Mouse (Mus musculus) c-Kit-positive CD71-positive TER-119-negative erythroid progenitor cells, embryonic 14.5 days (primary cell): ENCODE data around the gene Polr1e.
A peak's percentile ranks its signal among the peaks of the same experiment; 100 is the strongest.
"Not testable (repeated sequence)": the region's sequence is repeated elsewhere in the genome, so short reads cannot be mapped to it uniquely, and the experiment has no call there.

Experiments
- DNase-seq: peaks from one replicate; pipeline ENCODE4 v3.0.0-alpha.2; 2013; ENCODE audit warnings: low read depth

Gene Polr1e

GRCm38 (mm10) chr4:45005452-45005851, 12.9 kb upstream of the Polr1e start:
- DNase-seq, result no peak

GRCm38 (mm10) chr4:45010806-45011415, 7.5 kb upstream of the Polr1e start:
- no peak for DNase-seq

- DNase-seq, result peak; percentile 69
Measured at GRCm38 (mm10) chr4:45011581-45012104, 6.7 kb upstream of the Polr1e start.

- DNase-seq, result peak; percentile 100
Measured at GRCm38 (mm10) chr4:45012105-45012975, 6.0 kb upstream of the Polr1e start, which contains the start of gene Zbtb5. Zbtb5 (minus strand) TSS chr4:45012412.

- peak; percentile 51 for DNase-seq
Measured at GRCm38 (mm10) chr4:45013031-45013431, 5.4 kb upstream of the Polr1e start.

GRCm38 (mm10) chr4:45013537-45013936, 4.8 kb upstream of the Polr1e start:
- DNase-seq, result no peak

- peak; percentile 67 for DNase-seq
Measured at GRCm38 (mm10) chr4:45015615-45016014, 2.8 kb upstream of the Polr1e start.

- DNase-seq, result no peak
Measured at GRCm38 (mm10) chr4:45019009-45019408, 626 bp downstream of the Polr1e start.

GRCm38 (mm10) chr4:45026459-45026858, 8.1 kb downstream of the Polr1e start:
- DNase-seq, result no peak

GRCm38 (mm10) chr4:45032586-45032985, 14.2 kb downstream of the Polr1e start:
- no peak for DNase-seq

GRCm38 (mm10) chr4:45034693-45035628, 16.6 kb downstream of the Polr1e start:
- DNase-seq, result no peak

- DNase-seq, result no peak
Measured at GRCm38 (mm10) chr4:45036048-45036447, 17.7 kb downstream of the Polr1e start.

GRCm38 (mm10) chr4:45036571-45036970, 18.2 kb downstream of the Polr1e start:
- DNase-seq, result no peak

GRCm38 (mm10) chr4:45037455-45038410, 19.4 kb downstream of the Polr1e start:
- no peak for DNase-seq

- DNase-seq, result not testable (repeated sequence)
Measured at GRCm38 (mm10) chr4:45038879-45039278, 20.5 kb downstream of the Polr1e start.

GRCm38 (mm10) chr4:45039546-45039945, 21.2 kb downstream of the Polr1e start:
- DNase-seq, result not testable (repeated sequence)

GRCm38 (mm10) chr4:45040795-45041194, 22.4 kb downstream of the Polr1e start:
- DNase-seq, result no peak

- DNase-seq, result no peak
Measured at GRCm38 (mm10) chr4:45046679-45047078, 28.3 kb downstream of the Polr1e start.

- no peak for DNase-seq
Measured at GRCm38 (mm10) chr4:45047286-45047887, 29.0 kb downstream of the Polr1e start.

GRCm38 (mm10) chr4:45047956-45048355, 29.6 kb downstream of the Polr1e start:
- no peak for DNase-seq
